Mouse (Mus musculus) ovary, adult 18-20 months (tissue): ENCODE data around the gene Lgr5.
A peak's percentile ranks its signal among the peaks of the same experiment; 100 is the strongest.

Experiments
- DNase-seq: peaks from one replicate; pipeline ENCODE4 v3.0.0; 2022; ENCODE audit warnings: low spot score, mixed read lengths

Lgr5 gene

GRCm38 (mm10) chr10:115587301-115587969 lies at the start of gene Lgr5:
TSS of gene Lgr5 (minus strand) at chr10:115587780.
- peak; percentile 23 for DNase-seq

- no peak for DNase-seq
Measured at GRCm38 (mm10) chr10:115626678-115627077, 39.1 kb upstream of the Lgr5 start.

GRCm38 (mm10) chr10:115624957-115625356 lies 37.4 kb upstream of the Lgr5 start:
- DNase-seq = no peak

GRCm38 (mm10) chr10:115623956-115624671 lies 36.5 kb upstream of the Lgr5 start:
- no peak for DNase-seq

- no peak for DNase-seq
Measured at GRCm38 (mm10) chr10:115623481-115623880, 35.9 kb upstream of the Lgr5 start.

- DNase-seq = no peak
Measured at GRCm38 (mm10) chr10:115618288-115618856, 30.8 kb upstream of the Lgr5 start.

GRCm38 (mm10) chr10:115617456-115618287 lies 30.1 kb upstream of the Lgr5 start:
- DNase-seq = no peak

GRCm38 (mm10) chr10:115595748-115596147 lies 8.2 kb upstream of the Lgr5 start:
- no peak for DNase-seq

- no peak for DNase-seq
Measured at GRCm38 (mm10) chr10:115593651-115594050, 6.1 kb upstream of the Lgr5 start.

GRCm38 (mm10) chr10:115593221-115593620 lies 5.6 kb upstream of the Lgr5 start:
- no peak for DNase-seq

GRCm38 (mm10) chr10:115587979-115588378 lies 399 bp upstream of the Lgr5 start:
- DNase-seq = no peak

- no peak for DNase-seq
Measured at GRCm38 (mm10) chr10:115586246-115587231, 1.0 kb downstream of the Lgr5 start.

- DNase-seq = no peak
Measured at GRCm38 (mm10) chr10:115585491-115586245, 1.9 kb downstream of the Lgr5 start.

GRCm38 (mm10) chr10:115584656-115585055 lies 2.9 kb downstream of the Lgr5 start:
- DNase-seq = no peak

- DNase-seq = no peak
Measured at GRCm38 (mm10) chr10:115583071-115583470, 4.5 kb downstream of the Lgr5 start.

- no peak for DNase-seq
Measured at GRCm38 (mm10) chr10:115581971-115582370, 5.6 kb downstream of the Lgr5 start.

GRCm38 (mm10) chr10:115579494-115579893 lies 8.1 kb downstream of the Lgr5 start:
- no peak for DNase-seq

- no peak for DNase-seq
Measured at GRCm38 (mm10) chr10:115579076-115579475, 8.5 kb downstream of the Lgr5 start.

- DNase-seq = no peak
Measured at GRCm38 (mm10) chr10:115571734-115572440, 15.7 kb downstream of the Lgr5 start.

- DNase-seq = no peak
Measured at GRCm38 (mm10) chr10:115571317-115571716, 16.3 kb downstream of the Lgr5 start.
